ENCODE assay signal across 7 mouse cellular contexts in the genomic region with DNA sequence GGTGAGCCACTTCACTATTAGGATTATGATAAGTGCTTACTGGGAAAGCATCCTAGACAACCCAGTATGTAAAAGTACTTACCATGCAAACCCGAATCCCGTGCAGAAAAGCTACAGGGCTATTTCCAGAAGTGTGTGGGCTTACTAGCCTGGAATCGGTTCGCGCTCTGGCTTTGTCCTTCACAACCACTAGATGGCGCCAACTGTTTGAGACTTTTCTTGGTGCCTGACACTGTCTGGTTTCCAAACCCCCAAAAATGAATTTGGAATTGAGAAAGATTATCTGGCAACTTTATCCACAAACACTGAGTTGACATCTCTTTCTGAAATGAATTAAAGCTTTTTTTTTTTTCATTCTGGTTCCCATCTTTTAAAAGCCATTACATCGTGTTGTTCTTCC.
DNase-seq lines count a peak whose midpoint lies in the region; ATAC-seq lines count a peak whose summit lies in the region.

No protein-coding gene starts in this region.

- DNase-seq in ES-CJ7 (ENCODE audit: low read depth, low spot score) (peak; percentile 68), adipocyte (ENCODE audit: low spot score) (peak; percentile 85)
- DNase-seq in cerebellum, postnatal 4 days (ENCODE audit: low spot score in 2 of 2): peak; percentile 62 to 77
- peak; percentile 41 for DNase-seq in layer of hippocampus, adult 9-11 months
- peak; percentile 67 for DNase-seq in right cerebral cortex, postnatal 4 days

- peak; percentile 65 for ATAC-seq in granulocyte monocyte progenitor cell, adult 5-6 weeks (replicated peaks; ENCODE audit: poor library complexity, severe bottlenecking)
- peak; percentile 88 for ATAC-seq in megakaryocyte progenitor cell, adult 5-6 weeks (replicated peaks; ENCODE audit: poor library complexity)

Comparison
In these comparisons a context has a peak if more than half of its experiments do, and no peak if none do; other contexts are left out.
1. Peak in every context shown above with its lines: DNase-seq and ATAC-seq.